Mouse (Mus musculus) embryonic facial prominence, embryonic 13.5 days (tissue): ENCODE data around the gene Vwce. TPM values are rescaled to one million over a fixed set of nuclear protein-coding genes. Genes with fewer than 3 reads are reported as not detected.
A peak's percentile ranks its signal among the peaks of the same experiment; 100 is the strongest.

Source experiments
- ATAC-seq: fragments of 200-750 bp; cut with Nextera tagmentation; 2 replicates; pipeline ENCODE4 v1.8.0; 2017; ENCODE audit warnings: low read depth; ENCODE audit not compliant: insufficient number of reproducible peaks, insufficient read depth, low FRiP score, low TSS enrichment
- H3K27ac ChIP-seq: fragments of 300-500 bp; sonication (generic); 2 replicates; pipeline ENCODE4 v1.5.1; 2015; ENCODE audit warnings: moderate library complexity, mild to moderate bottlenecking, inconsistent platforms
- H3K27me3 ChIP-seq: fragments of 300-500 bp; sonication (generic); 2 replicates; pipeline ENCODE4 v1.6.1; 2015; ENCODE audit warnings: mild to moderate bottlenecking, inconsistent platforms
- H3K36me3 ChIP-seq: fragments of 300-500 bp; sonication (generic); 2 replicates; pipeline ENCODE4 v1.6.1; 2015; ENCODE audit warnings: mild to moderate bottlenecking, inconsistent platforms
- H3K4me1 ChIP-seq: fragments of 300-500 bp; sonication (generic); 2 replicates; pipeline ENCODE4 v1.6.1; 2015; ENCODE audit warnings: inconsistent platforms
- H3K4me2 ChIP-seq: fragments of 300-500 bp; sonication (generic); 2 replicates; pipeline ENCODE4 v1.6.1; 2015; ENCODE audit warnings: moderate library complexity, mild to moderate bottlenecking, inconsistent platforms
- H3K4me3 ChIP-seq: fragments of 300-500 bp; sonication (generic); 2 replicates; pipeline ENCODE4 v1.5.1; 2015; ENCODE audit warnings: mild to moderate bottlenecking, inconsistent platforms
- H3K9ac ChIP-seq: fragments of 300-500 bp; sonication (generic); 2 replicates; pipeline ENCODE4 v1.6.1; 2015; ENCODE audit warnings: mild to moderate bottlenecking, inconsistent platforms
- H3K9me3 ChIP-seq: fragments of 300-500 bp; sonication (generic); 2 replicates; pipeline ENCODE4 v1.6.1; 2016; ENCODE audit warnings: inconsistent platforms
- WGBS: fragments of 180-500 bp; shearing (Covaris S2); methylation state at CpG from one replicate; pipeline ENCODE4 v1.1.7; 2015; ENCODE audit warnings: mixed read lengths; 5-methylcytosine and 5-hydroxymethylcytosine counted together
- polyA plus RNA-seq: library from polyadenylated mRNA; unstranded; fragments of >200 nt; fragmentation: Nextera tagmentation; extraction: Ambion mirVana; gene quantifications from 2 replicates; pipeline ENCODE4 v1.2.1, GENCODE M21; 2015

The Vwce gene
- polyA plus RNA-seq, 1 experiment from 2014 or later, result 3.8 TPM

DNA sequence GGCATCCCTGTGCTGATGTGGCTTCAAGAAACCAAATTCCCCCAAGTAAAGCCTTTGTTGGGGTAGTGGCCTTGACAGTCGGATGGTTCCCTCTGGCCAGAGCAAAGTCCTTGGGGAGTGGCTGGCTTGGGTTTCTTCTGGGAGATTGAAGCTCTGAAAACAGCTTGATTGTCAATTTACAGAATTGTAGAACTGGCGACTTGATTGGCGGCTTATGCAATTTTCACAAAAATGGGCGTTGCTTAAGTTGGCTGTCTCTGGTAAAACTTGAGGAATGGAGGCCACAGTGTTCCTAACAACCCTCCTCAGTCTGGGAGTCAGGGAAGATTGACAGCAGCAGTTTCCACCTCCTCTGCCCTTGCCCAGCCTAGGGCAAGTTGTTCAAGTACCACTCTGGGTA, 58.3 kb downstream of the Vwce start:
- ATAC-seq, result no peak
- no peak overlapping the region for H3K4me3 ChIP-seq
- H3K27ac ChIP-seq, result no peak overlapping the region
- no peak overlapping the region for H3K4me2 ChIP-seq
- H3K9ac ChIP-seq, result no peak overlapping the region
- no peaks in the 10 kb centered on the region for H3K9me3 ChIP-seq
- H3K36me3 ChIP-seq, result 0 out of 2 replicates have a peak, but pooled peaks cover 3% of the 10 kb centered on the region
- peaks cover 54% of the 10 kb centered on the region for H3K4me1 ChIP-seq
- WGBS, result 83% methylated on average over 4 of the region's 4 CpGs
- no peaks in the 10 kb centered on the region for H3K27me3 ChIP-seq

DNA sequence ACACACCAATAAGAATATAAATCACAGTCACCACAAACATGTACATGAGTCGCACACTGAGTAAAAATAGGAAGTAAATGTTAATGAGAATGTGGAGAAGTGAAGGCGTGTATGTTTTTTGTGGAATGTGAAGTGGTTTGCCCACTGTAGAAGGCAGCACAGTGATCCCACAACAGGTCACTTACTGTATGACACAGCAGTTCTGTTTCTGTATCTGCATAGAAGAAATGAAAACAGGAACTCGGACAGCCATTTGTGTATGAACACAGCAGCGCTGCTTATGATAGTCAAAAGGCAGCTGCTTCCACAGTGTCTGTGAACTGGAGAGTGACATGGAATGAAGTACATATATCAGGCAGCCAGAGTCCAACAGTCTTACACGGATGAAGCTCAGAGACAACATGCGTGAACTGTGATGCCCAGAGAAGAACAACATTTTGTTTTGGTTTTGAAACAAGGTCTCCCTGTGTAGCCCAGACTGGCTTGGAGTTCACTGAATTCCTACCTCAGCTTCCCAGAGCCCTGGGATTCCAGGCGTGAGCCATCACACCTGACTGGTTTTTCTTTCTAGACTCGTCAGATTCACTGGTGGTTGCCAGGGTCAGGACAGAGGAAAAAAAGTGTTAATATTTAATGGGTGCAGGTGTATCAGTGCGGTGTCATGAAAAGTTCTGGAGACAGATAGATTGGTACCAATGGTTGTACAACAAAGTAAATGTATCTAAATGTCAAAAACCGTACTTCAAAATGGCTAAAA, 60.1 kb downstream of the Vwce start:
- Histone ChIP-seq H3K4me3 (no peak overlapping the region), H3K27ac (no peak overlapping the region), H3K36me3 (0 out of 2 replicates have a peak, but pooled peaks cover 3% of the 10 kb centered on the region), H3K4me1 (peaks cover 63% of the 10 kb centered on the region), H3K4me2 (no peak overlapping the region), H3K9me3 (no peaks in the 10 kb centered on the region), H3K27me3 (no peaks in the 10 kb centered on the region), H3K9ac (no peak overlapping the region)
- no peak for ATAC-seq
- WGBS, result 87% methylated on average over 10 of the region's 10 CpGs

DNA sequence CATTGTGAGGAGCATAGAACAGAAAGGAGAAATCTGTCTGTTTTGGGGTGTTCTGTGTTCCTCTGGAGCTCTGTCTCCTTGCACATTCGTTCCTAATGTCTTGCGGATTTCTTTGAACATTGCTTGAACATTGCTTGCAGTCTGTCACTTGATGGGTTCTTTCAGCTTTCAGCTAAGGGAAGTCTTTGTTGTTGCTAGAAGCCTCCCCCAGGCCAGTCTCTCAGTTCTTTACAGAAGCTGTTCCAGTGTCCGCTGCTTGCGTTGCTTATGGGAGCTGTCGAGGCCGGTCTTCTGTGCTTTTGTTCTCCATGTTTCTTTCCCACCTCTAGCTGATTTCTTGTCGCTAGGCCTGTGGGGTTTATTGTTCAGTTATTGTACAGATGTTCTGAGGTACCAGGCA, 61.8 kb downstream of the Vwce start:
- Histone ChIP-seq H3K4me3 (no peak overlapping the region), H3K27me3 (no peaks in the 10 kb centered on the region), H3K9ac (0 out of 2 replicates have a peak overlapping the region, but pooled peaks have one; percentile 32), H3K4me2 (no peak overlapping the region), H3K4me1 (peaks cover 61% of the 10 kb centered on the region), H3K36me3 (0 out of 2 replicates have a peak, but pooled peaks cover 3% of the 10 kb centered on the region), H3K9me3 (no peaks in the 10 kb centered on the region), H3K27ac (peak overlapping the region; percentile 19; the same call in 1 of the 2 replicates)
- ATAC-seq, result no peak
- WGBS, result 29% methylated on average over 7 of the region's 7 CpGs

DNA sequence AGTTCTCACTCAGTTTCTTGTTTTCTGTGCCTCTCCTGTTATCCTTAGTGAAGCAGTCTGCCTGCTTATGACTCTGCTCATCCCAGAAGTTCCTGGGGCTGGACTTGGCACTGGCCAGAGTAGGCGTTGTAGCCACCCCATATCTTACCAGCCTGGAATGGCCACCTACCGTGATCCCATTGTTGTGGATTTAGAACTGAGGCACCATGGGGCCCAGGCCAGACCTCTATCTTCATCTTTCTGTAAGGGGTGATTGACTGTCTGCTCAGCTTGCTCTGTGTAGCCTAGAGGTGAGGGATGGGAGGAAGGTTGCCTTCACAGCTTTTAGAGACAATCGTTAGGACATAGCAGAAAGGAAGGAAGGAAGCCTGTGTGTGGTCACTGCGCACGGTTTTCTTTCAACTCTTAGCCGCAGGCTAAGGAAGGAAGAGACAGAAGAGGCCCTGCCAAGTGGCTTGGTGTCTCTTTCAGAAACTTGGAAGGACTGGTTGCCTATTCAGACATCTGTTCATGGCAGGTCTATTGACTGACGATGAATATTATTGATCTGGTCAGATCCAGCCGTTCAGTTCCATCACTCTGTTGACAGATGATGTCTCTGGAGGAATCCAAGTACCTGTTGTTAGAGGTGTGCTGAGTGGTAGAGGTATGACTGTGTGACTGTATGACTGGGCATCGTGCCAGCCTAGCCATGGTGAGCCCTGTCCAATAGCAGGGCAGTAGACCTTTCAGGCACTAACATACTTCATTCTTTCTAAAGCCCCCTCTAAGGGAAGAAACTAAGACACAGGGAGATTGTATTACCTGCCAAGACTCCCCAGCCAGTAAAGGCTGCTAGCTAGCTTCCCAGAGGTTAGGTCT, 64.3 kb downstream of the Vwce start:
- H3K4me1 ChIP-seq, result peaks cover 58% of the 10 kb centered on the region
- 0 out of 2 replicates have a peak, but pooled peaks cover 6% of the 10 kb centered on the region for H3K36me3 ChIP-seq
- no peaks in the 10 kb centered on the region for H3K9me3 ChIP-seq
- no peak overlapping the region for H3K4me3 ChIP-seq
- no peak overlapping the region for H3K4me2 ChIP-seq
- 75% methylated on average over 9 of the region's 9 CpGs for WGBS
- ATAC-seq, result 0 out of 2 replicates have a peak, but pooled peaks have one; percentile 23
- H3K27ac ChIP-seq, result no peak overlapping the region; the same call in 1 of the 2 replicates
- H3K9ac ChIP-seq, result peak overlapping the region; percentile 46; the same call in 1 of the 2 replicates
- H3K27me3 ChIP-seq, result no peaks in the 10 kb centered on the region

DNA sequence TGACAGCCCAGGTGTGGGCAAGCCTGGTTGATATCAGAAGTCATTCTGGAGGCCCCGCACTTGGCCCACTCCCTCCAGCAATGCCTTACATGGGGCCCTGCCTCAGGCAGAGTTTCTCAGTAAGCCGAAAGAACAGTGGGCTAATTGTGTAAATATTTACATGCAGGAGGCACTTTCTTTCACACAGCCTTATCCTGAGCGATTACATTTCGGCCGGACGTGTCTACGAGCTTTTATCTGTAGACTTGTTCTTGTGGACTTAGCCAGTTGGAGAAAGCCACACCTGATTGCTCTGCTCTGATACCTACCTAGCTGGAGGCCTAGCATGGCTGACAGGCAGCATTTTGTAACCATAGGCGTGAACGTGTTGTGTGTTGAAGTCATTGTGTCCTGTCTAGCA, 65.8 kb downstream of the Vwce start:
- H3K27me3 ChIP-seq, result no peaks in the 10 kb centered on the region
- no peak overlapping the region for H3K9ac ChIP-seq
- H3K4me2 ChIP-seq, result no peak overlapping the region
- no peaks in the 10 kb centered on the region for H3K9me3 ChIP-seq
- 68% methylated on average over 9 of the region's 9 CpGs for WGBS
- no peak overlapping the region; the same call in 1 of the 2 replicates for H3K27ac ChIP-seq
- 0 out of 2 replicates have a peak, but pooled peaks cover 8% of the 10 kb centered on the region for H3K36me3 ChIP-seq
- no peak overlapping the region for H3K4me3 ChIP-seq
- no peak for ATAC-seq
- H3K4me1 ChIP-seq, result peaks cover 58% of the 10 kb centered on the region

DNA sequence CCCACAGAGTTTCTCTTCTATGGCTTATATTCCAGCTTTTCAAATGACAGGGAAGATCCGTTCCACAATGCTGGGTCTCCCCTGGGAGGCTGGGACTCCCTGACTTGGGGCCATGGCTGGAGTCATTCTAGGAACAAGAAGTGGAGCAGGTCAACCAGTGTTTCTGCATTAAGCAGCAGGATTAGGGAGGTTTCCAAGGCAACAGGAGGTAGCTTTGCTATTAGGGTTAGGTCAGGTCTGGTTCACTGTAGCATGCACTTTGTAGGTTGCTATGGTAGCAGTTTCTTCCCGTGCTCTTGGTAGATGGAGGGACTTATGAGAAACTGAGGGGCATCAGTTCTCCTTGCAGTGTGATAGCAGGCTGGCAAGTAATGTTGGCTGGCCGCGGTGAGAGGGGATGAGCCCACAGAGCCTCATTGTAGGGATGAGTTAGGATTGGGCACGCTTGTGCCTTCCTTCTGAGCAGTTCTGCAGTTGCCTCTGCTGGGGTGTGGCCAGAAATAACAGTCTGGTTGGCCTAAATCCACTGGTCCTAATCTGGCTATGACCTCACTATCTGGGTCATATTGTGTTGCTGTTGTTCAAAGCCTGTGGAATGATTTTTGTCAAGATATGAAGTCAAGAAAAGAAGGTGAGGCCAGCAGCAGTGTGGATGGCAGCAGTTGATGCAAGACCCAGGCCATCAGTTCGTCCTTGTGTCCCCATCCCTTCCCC, 67.2 kb downstream of the Vwce start:
- Histone ChIP-seq H3K36me3 (0 out of 2 replicates have a peak, but pooled peaks cover 8% of the 10 kb centered on the region), H3K4me1 (peaks cover 53% of the 10 kb centered on the region), H3K27me3 (no peaks in the 10 kb centered on the region), H3K9ac (no peak overlapping the region), H3K27ac (no peak overlapping the region), H3K9me3 (no peaks in the 10 kb centered on the region), H3K4me2 (no peak overlapping the region), H3K4me3 (no peak overlapping the region)
- 72% methylated on average over 6 of the region's 6 CpGs for WGBS
- no peak for ATAC-seq

DNA sequence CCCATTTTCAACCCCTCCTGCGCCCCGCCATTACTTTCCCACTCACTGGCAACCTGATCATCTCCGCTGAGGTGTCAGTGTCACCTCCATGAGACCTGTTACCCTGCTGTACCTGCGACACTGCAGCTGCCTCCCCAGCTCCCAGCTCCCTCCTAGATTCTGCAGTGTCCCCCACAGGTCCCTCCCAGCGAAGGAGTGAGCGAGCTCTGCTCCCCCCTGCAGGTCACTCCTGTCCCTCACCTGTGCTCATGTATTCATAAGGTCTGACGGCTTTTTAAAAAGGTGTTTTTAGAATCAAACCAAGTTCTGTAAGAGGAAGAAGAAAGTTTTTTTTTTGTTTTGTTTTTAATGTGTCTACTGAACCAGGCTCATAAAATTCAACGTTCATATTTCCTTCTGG, 68.1 kb downstream of the Vwce start:
- H3K4me2 ChIP-seq, result no peak overlapping the region
- no peaks in the 10 kb centered on the region for H3K27me3 ChIP-seq
- no peak overlapping the region for H3K4me3 ChIP-seq
- peaks cover 16% of the 10 kb centered on the region for H3K36me3 ChIP-seq
- H3K9ac ChIP-seq, result peak overlapping the region; percentile 2; the same call in 1 of the 2 replicates
- WGBS, result 79% methylated on average over 8 of the region's 8 CpGs
- H3K27ac ChIP-seq, result no peak overlapping the region
- H3K9me3 ChIP-seq, result no peaks in the 10 kb centered on the region
- ATAC-seq, result no peak
- peaks cover 45% of the 10 kb centered on the region for H3K4me1 ChIP-seq

DNA sequence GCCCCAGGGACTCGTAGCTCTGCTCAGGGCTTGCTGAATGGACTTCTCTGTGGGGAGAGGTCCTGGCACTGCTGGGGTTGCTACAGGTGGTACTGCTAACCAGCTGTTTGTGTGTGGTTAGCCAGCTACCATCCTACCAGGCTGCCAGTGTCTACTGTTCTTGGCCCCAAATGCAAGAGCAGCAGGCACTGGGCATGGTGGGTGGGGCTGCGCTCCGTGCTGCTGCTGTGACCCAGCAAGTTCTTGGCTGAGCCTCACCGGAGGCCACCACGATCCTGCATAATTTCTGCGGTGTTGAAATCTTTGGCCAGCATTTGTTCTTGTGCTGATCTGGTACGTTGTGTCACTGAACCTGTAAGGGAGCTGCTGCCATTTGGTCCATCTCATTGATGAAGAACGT, 69.5 kb downstream of the Vwce start:
- no peaks in the 10 kb centered on the region for H3K27me3 ChIP-seq
- no peak overlapping the region for H3K4me2 ChIP-seq
- no peak overlapping the region for H3K27ac ChIP-seq
- H3K36me3 ChIP-seq, result peaks cover 30% of the 10 kb centered on the region
- no peak overlapping the region for H3K4me3 ChIP-seq
- no peaks in the 10 kb centered on the region for H3K9me3 ChIP-seq
- no peak overlapping the region for H3K9ac ChIP-seq
- H3K4me1 ChIP-seq, result peaks cover 34% of the 10 kb centered on the region
- no peak for ATAC-seq
- 91% methylated on average over 8 of the region's 8 CpGs for WGBS

DNA sequence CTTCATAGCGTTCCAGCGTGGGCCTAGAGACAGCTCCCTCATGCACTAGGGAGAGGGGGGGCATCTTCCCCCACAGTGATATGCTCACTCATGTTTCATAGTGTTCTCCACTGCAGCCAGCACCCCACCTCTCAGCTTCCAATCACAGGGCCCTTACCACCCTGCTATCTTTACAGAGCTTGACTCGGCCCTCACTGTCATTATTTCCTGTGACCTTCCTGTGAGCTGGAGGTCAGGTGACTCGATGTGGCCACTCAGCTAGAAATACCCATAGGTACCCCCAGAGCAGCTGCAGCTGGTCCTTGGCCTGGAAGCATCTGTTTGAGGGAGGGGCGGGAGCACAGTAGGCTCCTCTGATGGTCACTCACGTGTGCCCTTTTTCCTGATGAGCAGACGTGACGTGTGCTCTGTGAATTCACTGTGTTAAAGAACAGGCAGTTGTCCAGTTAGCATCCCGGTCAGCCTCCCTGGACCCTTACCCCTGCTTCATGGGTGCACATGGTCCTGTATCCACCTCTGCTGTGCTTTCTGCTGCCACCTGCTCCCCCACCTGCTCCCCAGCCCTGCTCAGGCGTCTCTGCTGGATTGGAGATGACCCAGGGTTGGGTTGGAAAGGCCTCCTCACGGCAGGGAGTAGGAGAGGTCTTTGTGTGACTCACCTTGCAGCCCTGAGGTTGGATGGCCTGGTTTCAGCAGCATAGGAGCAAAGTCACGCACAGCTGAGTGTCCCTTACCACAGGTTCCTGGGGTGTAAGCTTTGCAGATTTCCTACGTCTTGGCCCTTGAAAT, 73.3 kb downstream of the Vwce start:
- WGBS, result 74% methylated on average over 13 of the region's 13 CpGs
- ATAC-seq, result no peak
- Histone ChIP-seq H3K9me3 (no peaks in the 10 kb centered on the region), H3K9ac (no peak overlapping the region), H3K27ac (no peak overlapping the region), H3K27me3 (no peaks in the 10 kb centered on the region), H3K4me1 (peaks cover 20% of the 10 kb centered on the region), H3K36me3 (peaks cover 57% of the 10 kb centered on the region), H3K4me2 (no peak overlapping the region), H3K4me3 (no peak overlapping the region)

DNA sequence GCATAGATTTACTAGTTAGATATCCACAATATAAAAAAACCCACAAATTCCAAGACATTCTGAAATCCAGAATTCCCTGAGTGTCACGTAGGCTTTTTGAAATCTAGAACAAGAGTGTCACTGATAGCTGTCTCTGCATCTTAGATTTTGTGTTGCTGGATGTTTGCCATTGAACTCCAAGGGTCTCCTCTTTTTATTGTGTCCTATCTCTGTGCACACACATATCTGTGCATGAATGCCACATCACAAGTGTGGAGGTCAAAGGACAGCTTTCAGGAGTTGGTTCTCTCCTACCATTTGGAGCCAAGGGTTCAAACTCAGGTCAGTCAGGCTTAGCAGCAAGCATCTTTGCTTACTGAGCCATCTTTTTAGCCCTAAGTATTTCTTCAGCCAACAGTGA, 73.9 kb downstream of the Vwce start:
- Histone ChIP-seq H3K9me3 (no peaks in the 10 kb centered on the region), H3K4me3 (no peak overlapping the region), H3K27me3 (no peaks in the 10 kb centered on the region), H3K36me3 (peaks cover 62% of the 10 kb centered on the region), H3K4me1 (peaks cover 20% of the 10 kb centered on the region), H3K4me2 (no peak overlapping the region), H3K9ac (no peak overlapping the region), H3K27ac (no peak overlapping the region)
- no peak for ATAC-seq
- WGBS, result 91% methylated on average over 1 of the region's 1 CpGs
